Mouse (Mus musculus) retina, postnatal 7 days (tissue): ENCODE data around the gene Zfp462.

ENCODE experiments used
- DNase-seq: peaks from one replicate; pipeline ENCODE4 v3.0.0-alpha.2; 2012; ENCODE audit warnings: low read depth, low spot score

Zfp462 gene

GRCm38 (mm10) chr4:55047266-55047665, 102.4 kb downstream of the Zfp462 start:
- no peak for DNase-seq

- DNase-seq = no peak
Observed at GRCm38 (mm10) chr4:55049938-55050610, 105.2 kb downstream of the Zfp462 start.

- no peak for DNase-seq
Observed at GRCm38 (mm10) chr4:55051345-55051744, 106.5 kb downstream of the Zfp462 start.

GRCm38 (mm10) chr4:55052686-55053085, 107.8 kb downstream of the Zfp462 start:
- no peak for DNase-seq

- DNase-seq = no peak
Observed at GRCm38 (mm10) chr4:55057666-55058455, 113.0 kb downstream of the Zfp462 start.

- no peak for DNase-seq
Observed at GRCm38 (mm10) chr4:55058901-55059300, 114.1 kb downstream of the Zfp462 start.

- no peak for DNase-seq
Observed at GRCm38 (mm10) chr4:55066341-55067170, 121.7 kb downstream of the Zfp462 start.

- no peak for DNase-seq
Observed at GRCm38 (mm10) chr4:55071535-55071934, 126.7 kb downstream of the Zfp462 start.

- DNase-seq = peak; percentile 63
Observed at GRCm38 (mm10) chr4:55077133-55077889, 132.5 kb downstream of the Zfp462 start.

- DNase-seq = no peak
Observed at GRCm38 (mm10) chr4:55077902-55078716, 133.3 kb downstream of the Zfp462 start.

GRCm38 (mm10) chr4:55079056-55079455, 134.2 kb downstream of the Zfp462 start:
- DNase-seq = no peak

GRCm38 (mm10) chr4:55084080-55084688, 139.3 kb downstream of the Zfp462 start:
- DNase-seq = no peak

GRCm38 (mm10) chr4:55088153-55088552, 143.3 kb downstream of the Zfp462 start:
- DNase-seq = no peak

- no peak for DNase-seq
Observed at GRCm38 (mm10) chr4:55088922-55089321, 144.1 kb downstream of the Zfp462 start.

GRCm38 (mm10) chr4:55097157-55097556, 152.3 kb downstream of the Zfp462 start:
- peak; percentile 11 for DNase-seq

GRCm38 (mm10) chr4:55098366-55098765, 153.5 kb downstream of the Zfp462 start:
- no peak for DNase-seq

- no peak for DNase-seq
Observed at GRCm38 (mm10) chr4:55100851-55101250, 156.0 kb downstream of the Zfp462 start.

GRCm38 (mm10) chr4:55101601-55102000, 156.8 kb downstream of the Zfp462 start:
- DNase-seq = no peak

GRCm38 (mm10) chr4:55102382-55102781, 157.5 kb downstream of the Zfp462 start:
- no peak for DNase-seq

- no peak for DNase-seq
Observed at GRCm38 (mm10) chr4:55103575-55103974, 158.7 kb downstream of the Zfp462 start.
